ENCODE assay signal across 8 mouse cellular contexts in genomic region chr10:37139443-37140165, GRCm38 (mm10). TPM values are rescaled to one million over a fixed set of nuclear protein-coding genes. Genes with fewer than 3 reads are reported as not detected.
A peak's percentile ranks its signal among the peaks of the same experiment; 100 is the strongest.
DNase-seq lines count a peak whose midpoint lies in the region; ATAC-seq and TF ChIP-seq lines count a peak whose summit lies in the region.

No protein-coding gene starts in this region.

- H3K9me3 ChIP-seq in embryonic facial prominence, embryonic 10.5 days: no peaks in the 10 kb centered on the region
- no peaks in the 10 kb centered on the region for H3K9me3 ChIP-seq in heart, embryonic 12.5 days (replicated peaks)

- H3K79me2 ChIP-seq in C2C12 (ENCODE audit: control insufficient read depth, insufficient read depth): peaks cover 38% of the 10 kb centered on the region

- H3K27me3 ChIP-seq in C2C12 (ENCODE audit: control insufficient read depth, insufficient read depth, insufficient read length): no peaks in the 10 kb centered on the region
- H3K27me3 ChIP-seq in embryonic facial prominence, embryonic 10.5 days (replicated peaks; ENCODE audit: low read depth, poor library complexity, severe bottlenecking): no peaks in the 10 kb centered on the region
- no peaks in the 10 kb centered on the region for H3K27me3 ChIP-seq in heart, embryonic 12.5 days (replicated peaks)

- peaks cover 12% of the 10 kb centered on the region for H3K36me3 ChIP-seq in C2C12 (ENCODE audit: control insufficient read depth, insufficient read depth)
- peaks cover 23% of the 10 kb centered on the region for H3K36me3 ChIP-seq in embryonic facial prominence, embryonic 10.5 days (replicated peaks)
- H3K36me3 ChIP-seq in heart, embryonic 12.5 days: peaks cover 5% of the 10 kb centered on the region

- peaks cover 10% of the 10 kb centered on the region for H3K4me1 ChIP-seq in embryonic facial prominence, embryonic 10.5 days
- peaks cover 4% of the 10 kb centered on the region; the same call in 1 of the 2 replicates for H3K4me1 ChIP-seq in heart, embryonic 12.5 days (replicated peaks)

- no peak for ATAC-seq in heart, embryonic 12.5 days (ENCODE audit: insufficient number of reproducible peaks, low FRiP score)
- no peak for ATAC-seq in monocyte, adult 5-6 weeks (replicated peaks; ENCODE audit: insufficient number of reproducible peaks, low FRiP score, low TSS enrichment, poor library complexity, severe bottlenecking)

- H3K79me3 ChIP-seq in C2C12 (ENCODE audit: low read depth): peaks cover 30% of the 10 kb centered on the region

- WGBS in embryonic facial prominence, embryonic 10.5 days: under 1% methylated on average over 26 of the region's 26 CpGs
- WGBS in heart, embryonic 12.5 days: under 1% methylated on average over 26 of the region's 26 CpGs

- no peak for TF ChIP-seq CTCF in C2C12 (IDR thresholded peaks at IDR 0.05; ENCODE audit: control insufficient read depth, insufficient read depth, insufficient read length)

- peak overlapping the region; percentile 97 for H3K9ac ChIP-seq in heart, embryonic 12.5 days

- H3K4me3 ChIP-seq in C2C12 (ENCODE audit: insufficient read depth, poor library complexity, severe bottlenecking): peak overlapping the region; percentile 94
- peak overlapping the region; percentile 90 for H3K4me3 ChIP-seq in embryonic facial prominence, embryonic 10.5 days
- H3K4me3 ChIP-seq in heart, embryonic 12.5 days: peak overlapping the region; percentile 92

- peak; percentile 52 for DNase-seq in adrenal gland, adult 2 months
- DNase-seq in embryonic facial prominence, embryonic 10.5 days (ENCODE audit: low spot score): peak; percentile 60
- DNase-seq in kidney, postnatal 14 days: peak; percentile 33
- DNase-seq in lung, adult 18-20 months: peak; percentile 14 to 16
- peak; percentile 43 for DNase-seq in ovary, postnatal 36 days (ENCODE audit: low spot score)

- peak overlapping the region; percentile 57 for H3ac ChIP-seq in C2C12 (ENCODE audit: control insufficient read depth, insufficient read length, low read depth)

- peak overlapping the region; percentile 90 for H3K4me2 ChIP-seq in heart, embryonic 12.5 days

- peak overlapping the region; percentile 100 for H3K27ac ChIP-seq in embryonic facial prominence, embryonic 10.5 days (replicated peaks)
- H3K27ac ChIP-seq in heart, embryonic 12.5 days (ENCODE audit: poor library complexity, severe bottlenecking): peak overlapping the region; percentile 95

TF ChIP-seq in C2C12, 6 proteins besides CTCF, POLR2A, EP300 and RAD21:
- TF ChIP-seq MAX (IDR thresholded peaks at IDR 0.05) (no peak), MYOG (IDR thresholded peaks at IDR 0.05; ENCODE audit: control insufficient read depth, extremely low read depth, insufficient read length) (no peak), FOSL1 (IDR thresholded peaks at IDR 0.05; ENCODE audit: insufficient read depth, low read length, poor library complexity, severe bottlenecking) (no peak), MYOD1 (IDR thresholded peaks at IDR 0.05; ENCODE audit: control insufficient read depth, insufficient read length, low read depth) (no peak), CEBPB (IDR thresholded peaks at IDR 0.05; ENCODE audit: low read depth) (no peak), USF1 (IDR thresholded peaks at IDR 0.05; ENCODE audit: low read depth) (no peak)
TF ChIP-seq in C2C12: peak in this region for 0.

RNA-seq across cellular contexts. Expression of gene Marcks, which starts 0.9 kb away (rescaled TPM):
- polyA plus RNA-seq in C2C12 (2012; fragmentation: generic; extraction: Trizol): 26.6 TPM
- 10 to 100 TPM; 39.4 to 50.3 TPM for total RNA-seq in adrenal gland, adult 2 months (2021)
- 18.2 and 35.6 TPM in 2 replicates for polyA plus RNA-seq in adrenal gland, adult 2 months (2012; rRNA removed)
- 135 and 155 TPM in 2 replicates for polyA plus RNA-seq in embryonic facial prominence, embryonic 10.5 days (2016; fragmentation: Nextera tagmentation; extraction: Ambion mirVana)
- 79.0 and 81.4 TPM in 2 replicates for polyA plus RNA-seq in heart, embryonic 12.5 days (2016; fragmentation: Nextera tagmentation; extraction: Ambion mirVana)
- total RNA-seq in monocyte, adult 5-6 weeks (2017): 88.8 to 161 TPM (median 153 TPM) in 3 replicates
